In the genomic region with DNA sequence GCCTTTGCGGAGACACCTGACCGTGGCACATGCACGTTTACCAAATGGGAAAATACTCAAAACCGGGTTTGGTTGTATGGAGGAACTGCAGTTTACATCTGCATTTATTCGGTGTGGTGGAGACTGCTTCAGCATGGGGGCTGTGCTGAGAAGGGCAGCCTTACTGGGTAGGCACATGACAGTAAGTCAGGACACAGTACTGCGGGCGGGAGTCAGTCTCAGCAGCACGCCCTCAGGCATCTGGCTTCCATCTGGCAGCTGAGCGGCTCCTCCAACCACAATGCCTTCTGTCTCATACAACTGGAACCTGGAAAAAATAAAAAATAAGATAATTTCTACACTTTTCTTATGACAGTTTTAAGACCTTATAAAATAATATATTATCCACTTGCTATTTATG, we compare ENCODE assay signal across 17 mouse cellular contexts. TPM values are rescaled to one million over a fixed set of nuclear protein-coding genes. Genes with fewer than 3 reads are reported as not detected.
DNase-seq lines count a peak whose midpoint lies in the region; ATAC-seq lines count a peak whose summit lies in the region.
"Had no signal": no experiment of that assay in that cellular context is flagged by ENCODE, and none has a peak within 500 bp of the region (broad histone marks: within the 10 kb centered on the region; RNA-seq: fewer than 3 reads in every experiment).

No protein-coding gene starts in this region.

- H3K9ac ChIP-seq in hindbrain, embryonic 12.5 days, result no peak overlapping the region
- no peak overlapping the region for H3K9ac ChIP-seq in hindbrain, embryonic 16.5 days (ENCODE audit: low read depth, low read length)
- H3K9ac ChIP-seq in embryonic facial prominence, embryonic 11.5 days (replicated peaks; ENCODE audit: low read length), result no peak overlapping the region
- H3K9ac ChIP-seq in kidney, embryonic 15.5 days, result no peak overlapping the region
- H3K9ac ChIP-seq: liver, embryonic 15.5 days; midbrain, embryonic 15.5 days had no signal

- H3K4me2 ChIP-seq in hindbrain, embryonic 12.5 days (replicated peaks), result no peak overlapping the region
- H3K4me2 ChIP-seq in hindbrain, embryonic 16.5 days (ENCODE audit: low read length), result no peak overlapping the region
- H3K4me2 ChIP-seq in embryonic facial prominence, embryonic 11.5 days (ENCODE audit: low read depth, low read length), result no peak overlapping the region
- H3K4me2 ChIP-seq in kidney, embryonic 15.5 days, result no peak overlapping the region
- H3K4me2 ChIP-seq: liver, embryonic 15.5 days; midbrain, embryonic 15.5 days had no signal

- no peaks in the 10 kb centered on the region for H3K27me3 ChIP-seq in hindbrain, embryonic 12.5 days
- H3K27me3 ChIP-seq in hindbrain, embryonic 16.5 days (replicated peaks; ENCODE audit: control insufficient read depth, insufficient read depth, low read length), result no peaks in the 10 kb centered on the region
- no peaks in the 10 kb centered on the region for H3K27me3 ChIP-seq in embryonic facial prominence, embryonic 11.5 days (ENCODE audit: control insufficient read depth, insufficient read depth, low read length)
- H3K27me3 ChIP-seq in kidney, embryonic 15.5 days, result no peaks in the 10 kb centered on the region
- H3K27me3 ChIP-seq: liver, embryonic 15.5 days; midbrain, embryonic 15.5 days; Patski had no signal

- no peaks in the 10 kb centered on the region; the same call in 1 of the 2 replicates for H3K4me1 ChIP-seq in hindbrain, embryonic 12.5 days
- H3K4me1 ChIP-seq in hindbrain, embryonic 16.5 days (ENCODE audit: control insufficient read depth, insufficient read depth, low read depth, low read length), result no peaks in the 10 kb centered on the region
- no peaks in the 10 kb centered on the region for H3K4me1 ChIP-seq in embryonic facial prominence, embryonic 11.5 days (ENCODE audit: control insufficient read depth, insufficient read depth, low read length)
- H3K4me1 ChIP-seq in kidney, embryonic 15.5 days, result no peaks in the 10 kb centered on the region
- H3K4me1 ChIP-seq: liver, embryonic 15.5 days; midbrain, embryonic 15.5 days had no signal

- WGBS in hindbrain, embryonic 12.5 days, result 85% methylated on average over 9 of the region's 9 CpGs
- WGBS in hindbrain, embryonic 16.5 days, result 73% methylated on average over 9 of the region's 9 CpGs
- 67% methylated on average over 9 of the region's 9 CpGs for WGBS in embryonic facial prominence, embryonic 11.5 days
- 90% methylated on average over 9 of the region's 9 CpGs for WGBS in kidney, embryonic 15.5 days

- 0 out of 2 replicates have a peak, but pooled peaks cover 3% of the 10 kb centered on the region for H3K9me3 ChIP-seq in hindbrain, embryonic 12.5 days (replicated peaks)
- H3K9me3 ChIP-seq in hindbrain, embryonic 16.5 days (ENCODE audit: control insufficient read depth, low read length), result no peaks in the 10 kb centered on the region
- no peaks in the 10 kb centered on the region for H3K9me3 ChIP-seq in embryonic facial prominence, embryonic 11.5 days (replicated peaks; ENCODE audit: control insufficient read depth, low read length)
- H3K9me3 ChIP-seq in kidney, embryonic 15.5 days (replicated peaks), result no peaks in the 10 kb centered on the region
- H3K9me3 ChIP-seq: liver, embryonic 15.5 days had no signal

- H3K36me3 ChIP-seq in hindbrain, embryonic 12.5 days, result peaks cover 65% of the 10 kb centered on the region
- H3K36me3 ChIP-seq in hindbrain, embryonic 16.5 days (ENCODE audit: control insufficient read depth, insufficient read depth, low read length), result peaks cover 56% of the 10 kb centered on the region
- peaks cover 40% of the 10 kb centered on the region for H3K36me3 ChIP-seq in embryonic facial prominence, embryonic 11.5 days (replicated peaks; ENCODE audit: control insufficient read depth, insufficient read depth, low read depth, low read length)
- peaks cover 73% of the 10 kb centered on the region for H3K36me3 ChIP-seq in kidney, embryonic 15.5 days

- H3K4me3 ChIP-seq in hindbrain, embryonic 12.5 days, result no peak overlapping the region
- H3K4me3 ChIP-seq in hindbrain, embryonic 16.5 days (ENCODE audit: low read length), result no peak overlapping the region
- H3K4me3 ChIP-seq in embryonic facial prominence, embryonic 11.5 days (ENCODE audit: low read depth, low read length), result no peak overlapping the region
- H3K4me3 ChIP-seq in kidney, embryonic 15.5 days (replicated peaks), result no peak overlapping the region
- H3K4me3 ChIP-seq: liver, embryonic 15.5 days; midbrain, embryonic 15.5 days had no signal

- peak; percentile 28 for DNase-seq in NIH3T3 (ENCODE audit: low read depth)
- peak; percentile 38 for DNase-seq in embryonic facial prominence, embryonic 11.5 days (ENCODE audit: low spot score)
- DNase-seq in left cerebral cortex, postnatal 36 days (ENCODE audit: low spot score in 2 of 2), result peak; percentile 45 to 51
- no peak for DNase-seq in gastrocnemius, postnatal 36 days
- no peak for DNase-seq in urinary bladder, postnatal 14 days (ENCODE audit: low spot score)
- DNase-seq: adrenal gland, postnatal 10 days; cerebellum, adult 11 months; heart, postnatal 36 days; kidney, adult 8-10 months; lung, postnatal 36 days had no signal

- 0 out of 2 replicates have a peak, but pooled peaks have one; percentile 59 for ATAC-seq in hindbrain, embryonic 12.5 days (ENCODE audit: low FRiP score)
- no peak for ATAC-seq in hindbrain, embryonic 16.5 days
- no peak for ATAC-seq in embryonic facial prominence, embryonic 11.5 days (replicated peaks; ENCODE audit: insufficient number of reproducible peaks, low FRiP score, low TSS enrichment, low read depth)
- no peak for ATAC-seq in kidney, embryonic 15.5 days (replicated peaks; ENCODE audit: low FRiP score)
- ATAC-seq: CD4-positive, CD25-positive, alpha-beta regulatory T cell, adult 4 months; midbrain, embryonic 15.5 days; Patski had no signal

- intact Hi-C loops in left cerebral cortex, postnatal 36 days (cut with DNase I), result no loop called here
- intact Hi-C loops in gastrocnemius, postnatal 36 days (cut with DNase I), result no loop called here

- peak overlapping the region; percentile 36; the same call in 1 of the 2 replicates for H3K27ac ChIP-seq in hindbrain, embryonic 12.5 days
- no peak overlapping the region for H3K27ac ChIP-seq in hindbrain, embryonic 16.5 days (ENCODE audit: low read depth, low read length)
- no peak overlapping the region for H3K27ac ChIP-seq in embryonic facial prominence, embryonic 11.5 days (replicated peaks; ENCODE audit: low read depth, low read length)
- H3K27ac ChIP-seq in kidney, embryonic 15.5 days, result no peak overlapping the region
- H3K27ac ChIP-seq: liver, embryonic 15.5 days; midbrain, embryonic 15.5 days had no signal

RNA-seq across cellular contexts. Expression of a gene that starts 32.4 kb away (rescaled TPM):
- polyA plus RNA-seq in hindbrain, embryonic 12.5 days (2016; fragmentation: Nextera tagmentation; extraction: Ambion mirVana), result 46.4 and 53.8 TPM in 2 replicates
- polyA plus RNA-seq in hindbrain, embryonic 16.5 days (2015; fragmentation: Nextera tagmentation; extraction: Ambion mirVana), result 13.5 and 18.4 TPM in 2 replicates
- polyA plus RNA-seq in embryonic facial prominence, embryonic 11.5 days (2014; fragmentation: Nextera tagmentation; extraction: Ambion mirVana), result 20.1 and 20.4 TPM in 2 replicates
- 10 to 100 TPM; 69.4 to 82.2 TPM for total RNA-seq in left cerebral cortex, postnatal 36 days (2021)
- 10 to 100 TPM in 1 of 2 experiments, 1 to 10 TPM in 1; 9.7 to 10.6 TPM for total RNA-seq in gastrocnemius, postnatal 36 days (2021)
- 16.6 and 17.3 TPM in 2 replicates for polyA plus RNA-seq in kidney, embryonic 15.5 days (2015; fragmentation: Nextera tagmentation; extraction: Ambion mirVana)

Comparison
In these comparisons a context has a peak if more than half of its experiments do, and no peak if none do; other contexts are left out.
1. DNase-seq: peak in NIH3T3 (single experiment), embryonic facial prominence, embryonic 11.5 days (single experiment) and left cerebral cortex, postnatal 36 days (2 of 2); none in gastrocnemius, postnatal 36 days (0 of 2) and urinary bladder, postnatal 14 days (single experiment).